In genomic region chr7:25699851-25700250, GRCm38 (mm10) we compare ENCODE assay signal across 15 mouse cellular contexts.
"Had no signal": no experiment of that assay in that cellular context is flagged by ENCODE, and none has a peak within 500 bp of the region (broad histone marks: within the 10 kb centered on the region; RNA-seq: fewer than 3 reads in every experiment).

No protein-coding gene starts in this region.

- H3K9ac ChIP-seq: limb, embryonic 15.5 days; liver, embryonic 13.5 days; midbrain, embryonic 12.5 days; neural tube, embryonic 13.5 days; stomach, embryonic 15.5 days had no signal

- H3K36me3 ChIP-seq: midbrain, embryonic 12.5 days; neural tube, embryonic 13.5 days; stomach, embryonic 15.5 days had no signal

- H3K4me3 ChIP-seq: limb, embryonic 15.5 days; liver, embryonic 13.5 days; midbrain, embryonic 12.5 days; neural tube, embryonic 13.5 days; stomach, embryonic 15.5 days had no signal

- DNase-seq: kidney, adult 8-10 months; layer of hippocampus, adult 9-11 months; layer of hippocampus, postnatal 36 days; liver, embryonic 13.5 days; lung, postnatal 10 days; lung, postnatal 4 days; retina, postnatal 1 day; right cerebral cortex, postnatal 4 days; spleen, adult 18-20 months; thymus, postnatal 4 days had no signal

- H3K9me3 ChIP-seq: limb, embryonic 15.5 days; neural tube, embryonic 13.5 days; stomach, embryonic 15.5 days had no signal

- H3K27ac ChIP-seq: limb, embryonic 15.5 days; liver, embryonic 13.5 days; midbrain, embryonic 12.5 days; neural tube, embryonic 13.5 days; stomach, embryonic 15.5 days had no signal

- ATAC-seq: midbrain, embryonic 16.5 days had no signal

- H3K27me3 ChIP-seq: liver, embryonic 13.5 days; stomach, embryonic 15.5 days had no signal

- H3K4me2 ChIP-seq: limb, embryonic 15.5 days; liver, embryonic 13.5 days; midbrain, embryonic 12.5 days; neural tube, embryonic 13.5 days; stomach, embryonic 15.5 days had no signal
